Mouse (Mus musculus): ENCODE measurements at regions not wholly inside any gene's neighbourhood (a gene's known extent, or its start where the extent isn't known, plus 50 kb on each side); places are given as distances from the start of the nearest gene placed in this dataset.

- peak; percentile 18 for DNase-seq
Observed at GRCm38 (mm10) chrX:59817794-59818193, 181.5 kb upstream of the F9 start.

Data from layer of hippocampus, adult 9-11 months (tissue).